Mouse (Mus musculus): ENCODE measurements around the gene Rnf157.

- TF ChIP-seq CTCF (IDR thresholded peaks at IDR 0.05; ENCODE audit: control insufficient read depth, insufficient read depth, insufficient replicate concordance, low read depth, low read length) (no peak), POLR2A (IDR thresholded peaks at IDR 0.05; ENCODE audit: control insufficient read depth, low read depth, low read length) (no peak)
Observed at GRCm38 (mm10) chr11:116380767-116381166, 32.1 kb downstream of the Rnf157 start.
